Mouse (Mus musculus) CH12.LX (cell line): Measurements from ENCODE around the gene Cbx8. TPM values are rescaled to one million over a fixed set of nuclear protein-coding genes. Genes with fewer than 3 reads are reported as not detected.
A peak's percentile ranks its signal among the peaks of the same experiment; 100 is the strongest.

Source experiments
- DNase-seq: peaks from one replicate; pipeline ENCODE4 v3.0.0-alpha.2; 2013; ENCODE audit errors: extremely low read depth
- H3K27ac ChIP-seq: 2 replicates; pipeline ENCODE4 v1.5.1; 2012; ENCODE audit warnings: low read depth, mild to moderate bottlenecking, control low read depth, moderate library complexity; ENCODE audit not compliant: insufficient read depth
- H3K27me3 ChIP-seq: replicated peaks from 2 replicates; pipeline ENCODE3; 2012; ENCODE audit warnings: inconsistent platforms
- H3K36me3 ChIP-seq, 2 experiments: replicated peaks in 1 of 2; 2 replicates each; pipeline versions ENCODE3 to v1.6.1; 2012; ENCODE audit warnings: inconsistent platforms in 1 of 2, low read length in 1 of 2, mild to moderate bottlenecking in 1 of 2, mixed read lengths in 1 of 2, moderate library complexity in 1 of 2; ENCODE audit not compliant: control insufficient read depth in 1 of 2, insufficient read depth in 1 of 2
- H3K4me1 ChIP-seq, 2 experiments: 2 replicates each; pipeline ENCODE4 v1.6.1; 2012; ENCODE audit warnings: inconsistent platforms in 1 of 2, moderate library complexity in 1 of 2; ENCODE audit not compliant: insufficient read depth in 2 of 2, control insufficient read depth in 1 of 2
- H3K4me2 ChIP-seq: 2 replicates; pipeline ENCODE4 v1.6.1; 2012; ENCODE audit warnings: low read depth, mild to moderate bottlenecking, control low read depth; ENCODE audit not compliant: poor library complexity, insufficient read depth, severe bottlenecking
- H3K4me3 ChIP-seq, 3 experiments: fragments of 150-350 bp in 1 of 3; sonication (generic) in 1 of 3; replicated peaks in 1 of 3; 2 replicates each; pipeline versions ENCODE3 to v1.5.1; 2011 to 2012; ENCODE audit warnings: low read depth in 2 of 3, low read length in 2 of 3, mild to moderate bottlenecking in 2 of 3, moderate library complexity in 2 of 3, control low read depth in 1 of 3, improper control_type of control experiment in 1 of 3, inconsistent platforms in 1 of 3, mixed read lengths in 1 of 3; ENCODE audit not compliant: poor library complexity in 1 of 3
- H3K79me2 ChIP-seq: replicated peaks from 2 replicates; pipeline ENCODE4 v1.6.1; 2012; ENCODE audit warnings: mild to moderate bottlenecking, moderate library complexity; ENCODE audit not compliant: control insufficient read depth, poor library complexity, insufficient read depth, severe bottlenecking; ENCODE audit errors: extremely low read depth
- H3K9ac ChIP-seq: 2 replicates; pipeline ENCODE4 v1.6.1; 2012; ENCODE audit warnings: low read depth, mild to moderate bottlenecking, control low read depth, moderate library complexity; ENCODE audit not compliant: insufficient read depth
- H3K9me3 ChIP-seq: replicated peaks from 2 replicates; pipeline ENCODE3; 2012; ENCODE audit warnings: low read length, inconsistent platforms, mixed read lengths
- BHLHE40 ChIP-seq: IDR thresholded peaks from 2 replicates; pipeline ENCODE4 v1.6.1; 2011; ENCODE audit warnings: mild to moderate bottlenecking, low read depth, low read length, improper control_type of control experiment
- CHD1 ChIP-seq: IDR thresholded peaks from 2 replicates; pipeline ENCODE4 v1.6.1; 2012; ENCODE audit warnings: low read depth, low read length, improper control_type of control experiment, inconsistent platforms
- CHD2 ChIP-seq: IDR thresholded peaks from 2 replicates; pipeline ENCODE4 v1.6.1; 2011; ENCODE audit warnings: low read length, improper control_type of control experiment
- CTCF ChIP-seq, 2 experiments: IDR thresholded peaks in 1 of 2; conservative IDR thresholded peaks in 1 of 2; 2 replicates each; pipeline ENCODE4 v1.5.1; 2011 to 2012; ENCODE audit warnings: low read depth in 2 of 2, low read length in 2 of 2, improper control_type of control experiment in 1 of 2, inconsistent platforms in 1 of 2, mild to moderate bottlenecking in 1 of 2, moderate library complexity in 1 of 2
- E2F4 ChIP-seq: IDR thresholded peaks from 2 replicates; pipeline ENCODE4 v1.6.1; 2011; ENCODE audit warnings: low read depth, low read length, improper control_type of control experiment; ENCODE audit not compliant: insufficient replicate concordance
- ELF1 ChIP-seq: IDR thresholded peaks from 2 replicates; pipeline ENCODE4 v1.6.1; 2014; ENCODE audit warnings: low read depth, mild to moderate bottlenecking, inconsistent platforms, low read length, improper control_type of control experiment
- EP300 ChIP-seq: IDR thresholded peaks from 2 replicates; pipeline ENCODE4 v1.6.1; 2011; ENCODE audit warnings: low read length, improper control_type of control experiment
- HCFC1 ChIP-seq: IDR thresholded peaks from 2 replicates; pipeline ENCODE4 v1.6.1; 2012; ENCODE audit warnings: low read depth, mild to moderate bottlenecking, inconsistent platforms, low read length, improper control_type of control experiment
- IRF4 ChIP-seq: IDR thresholded peaks from 2 replicates; pipeline ENCODE4 v1.6.1; 2014; ENCODE audit warnings: low read depth, mild to moderate bottlenecking, inconsistent platforms, low read length, improper control_type of control experiment
- MAFK ChIP-seq: IDR thresholded peaks from 2 replicates; pipeline ENCODE4 v1.6.1; 2011; ENCODE audit warnings: low read length, improper control_type of control experiment; ENCODE audit not compliant: insufficient replicate concordance
- MAZ ChIP-seq: IDR thresholded peaks from 2 replicates; pipeline ENCODE4 v1.6.1; 2012; ENCODE audit warnings: low read depth, mild to moderate bottlenecking, inconsistent platforms, low read length, improper control_type of control experiment, moderate library complexity
- MEF2A ChIP-seq: IDR thresholded peaks from 2 replicates; pipeline ENCODE4 v1.6.1; 2014; ENCODE audit warnings: low read depth, mild to moderate bottlenecking, inconsistent platforms, low read length, improper control_type of control experiment, borderline replicate concordance
- NELFE ChIP-seq: IDR thresholded peaks from 2 replicates; pipeline ENCODE4 v1.6.1; 2011; ENCODE audit warnings: low read depth, low read length, improper control_type of control experiment
- NRF1 ChIP-seq: IDR thresholded peaks from 2 replicates; pipeline ENCODE4 v1.6.1; 2014; ENCODE audit warnings: low read depth, mild to moderate bottlenecking, inconsistent platforms, low read length, improper control_type of control experiment, moderate library complexity
- PAX5 ChIP-seq: IDR thresholded peaks from 2 replicates; pipeline ENCODE4 v1.6.1; 2012; ENCODE audit warnings: low read length, inconsistent platforms, mixed read lengths
- POLR2AphosphoS2 ChIP-seq: IDR thresholded peaks from 2 replicates; pipeline ENCODE4 v1.6.1; 2011; ENCODE audit warnings: low read depth, low read length, improper control_type of control experiment
- RAD21 ChIP-seq: IDR thresholded peaks from 2 replicates; pipeline ENCODE4 v1.6.1; 2011; ENCODE audit warnings: low read depth, mild to moderate bottlenecking, low read length, improper control_type of control experiment, moderate library complexity
- RCOR1 ChIP-seq: conservative IDR thresholded peaks from 2 replicates; pipeline ENCODE4 v1.6.1; 2012; ENCODE audit warnings: low read depth, mild to moderate bottlenecking, inconsistent platforms, low read length, improper control_type of control experiment
- SIN3A ChIP-seq: IDR thresholded peaks from 2 replicates; pipeline ENCODE4 v1.6.1; 2012; ENCODE audit warnings: low read length, improper control_type of control experiment, inconsistent platforms
- SMC3 ChIP-seq: IDR thresholded peaks from 2 replicates; pipeline ENCODE4 v1.6.1; 2011; ENCODE audit warnings: low read depth, low read length, improper control_type of control experiment
- ZC3H11A ChIP-seq: IDR thresholded peaks from 2 replicates; pipeline ENCODE4 v1.6.1; 2012; ENCODE audit warnings: low read depth, mild to moderate bottlenecking, inconsistent platforms, low read length, improper control_type of control experiment
- ZKSCAN1 ChIP-seq: IDR thresholded peaks from 2 replicates; pipeline ENCODE4 v1.6.1; 2012; ENCODE audit warnings: low read depth, inconsistent platforms, low read length, improper control_type of control experiment, borderline replicate concordance
- dilution Hi-C: fragments of 300-500 bp; cut with MboI; formaldehyde crosslinking; loops from 2 replicates; pipeline ENCODE4 v1.14.3; 2020; ENCODE audit warnings: low sequenced_read_pairs; ENCODE audit not compliant: extremely low pct_unique_long_range_greater_than_20kb, extremely low pct_ligation_motif_present
- in situ Hi-C: fragments of 300-500 bp; cut with MboI; formaldehyde crosslinking; loops from 3 replicates; pipeline ENCODE4 v1.14.3; 2019; ENCODE audit warnings: low sequenced_read_pairs, low pct_ligation_motif_present, low pct_unique_long_range_greater_than_20kb, mixed read lengths
- polyA plus RNA-seq: library from polyadenylated mRNA; unstranded; fragments of >175 nt; gene quantifications from 2 replicates; pipeline ENCODE4 v1.2.1, GENCODE M21; 2012; ENCODE audit warnings: low read depth; ENCODE audit not compliant: insufficient read length
- total RNA-seq, 2 experiments: library from RNA; depleted of rRNA; stranded (reverse); fragments of 300-350 nt in 1 of 2; fragments of >200 nt in 1 of 2; gene quantifications; 2 replicates each; pipeline ENCODE4 v1.2.3; 2012 to 2014

Gene Cbx8
- total and polyA plus RNA-seq, 3 experiments = 6.0 to 10.2 (median 6.2) TPM

DNA sequence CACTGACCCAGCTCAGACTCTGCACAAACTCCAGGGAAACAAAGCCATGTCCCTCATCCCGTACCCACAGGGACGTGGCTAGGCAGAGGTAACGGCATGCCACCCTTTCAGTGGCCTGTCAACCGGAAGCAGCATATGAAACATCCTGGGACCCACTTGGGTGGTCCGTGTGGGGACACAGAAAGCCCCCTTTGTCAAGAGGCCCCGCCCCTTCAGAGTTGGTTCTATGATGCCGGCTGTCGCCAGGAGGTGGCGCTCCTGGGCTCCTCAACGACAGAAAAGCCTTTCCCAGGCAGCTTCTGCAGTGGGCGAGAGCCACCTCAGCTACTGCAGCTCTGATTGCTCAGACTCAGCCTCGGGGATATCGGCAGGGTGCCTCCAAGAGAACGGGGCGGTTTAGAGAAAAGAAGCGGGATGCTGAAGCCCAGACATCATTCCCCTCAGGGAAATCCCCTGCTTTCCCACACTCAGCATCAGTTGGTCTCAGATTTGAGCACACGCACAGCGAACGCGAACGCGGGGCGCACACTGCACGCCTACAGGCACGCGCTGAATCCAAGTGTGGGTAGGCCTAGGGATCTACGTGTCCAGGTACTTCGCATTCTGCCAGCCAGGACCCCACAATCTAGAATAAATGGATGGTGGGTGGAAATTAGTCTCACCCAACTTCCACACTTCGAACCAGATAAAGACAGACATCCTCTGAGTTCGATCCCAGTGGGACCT is 42.1 kb downstream of the Cbx8 start:
- peak; percentile 65 for DNase-seq
- H3K4me3 ChIP-seq = no peak overlapping the region
- H3K9ac ChIP-seq = no peak overlapping the region
- no peaks in the 10 kb centered on the region for H3K79me2 ChIP-seq
- dilution Hi-C loops (no loop called here), in situ Hi-C loops (no loop called here)
- peaks cover 2 to 4% of the 10 kb centered on the region in 2 experiments; a peak in 3 of 4 replicates for H3K4me1 ChIP-seq
- TF ChIP-seq NELFE = peak; percentile 37; the same call in 1 of the 2 replicates
- peak; percentile 23; the same call in 1 of the 2 replicates for TF ChIP-seq MAFK
- peak; percentile 58 for TF ChIP-seq SIN3A
- TF ChIP-seq SMC3 = peak; percentile 91
- peak; percentile 80 for TF ChIP-seq MAZ
- TF ChIP-seq CHD2 = no peak; the same call in 1 of the 2 replicates
- 0 out of 2 replicates have a peak, but pooled peaks have one; percentile 39 for TF ChIP-seq MEF2A
- TF ChIP-seq CTCF (conservative IDR thresholded peaks at IDR 0.05 in 1 of 2, IDR thresholded peaks at IDR 0.05 in 1 of 2; ENCODE audit: low read depth in 2 of 2, low read length in 2 of 2) = peak; percentile 57 to 94
- TF ChIP-seq RCOR1 = no peak
- TF ChIP-seq BHLHE40 = no peak
- no peak for TF ChIP-seq HCFC1
- peak; percentile 46 for TF ChIP-seq ZC3H11A
- peak; percentile 64 for TF ChIP-seq IRF4
- TF ChIP-seq RAD21 = peak; percentile 89
- H3K27ac ChIP-seq = no peak overlapping the region
- peaks cover 16% of the 10 kb centered on the region for H3K9me3 ChIP-seq
- no peak overlapping the region for H3K4me2 ChIP-seq
- no peaks in the 10 kb centered on the region for H3K36me3 ChIP-seq
- peaks cover 93% of the 10 kb centered on the region for H3K27me3 ChIP-seq

DNA sequence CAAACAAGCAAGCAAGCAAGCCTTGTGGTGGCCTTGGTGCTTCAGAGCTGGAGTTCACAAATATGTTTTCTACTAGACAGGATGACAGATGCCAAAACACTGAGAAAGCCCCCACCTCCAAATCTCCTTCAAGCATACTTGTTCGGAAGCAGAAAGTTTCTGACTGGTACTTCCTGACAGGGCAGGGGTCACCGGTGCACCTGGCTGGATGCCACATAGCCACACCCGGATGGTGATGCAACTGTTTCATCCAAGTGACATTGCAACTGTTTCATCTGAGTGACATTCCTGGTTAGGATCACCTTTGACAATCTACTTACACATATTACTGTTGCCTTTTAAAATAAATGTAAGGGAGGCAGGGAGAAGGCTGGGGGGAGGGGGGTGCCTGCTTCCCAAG is 43.6 kb downstream of the Cbx8 start:
- H3K79me2 ChIP-seq = no peaks in the 10 kb centered on the region
- peaks cover 95% of the 10 kb centered on the region for H3K27me3 ChIP-seq
- no peak overlapping the region for H3K4me2 ChIP-seq
- H3K36me3 ChIP-seq = no peaks in the 10 kb centered on the region
- TF ChIP-seq MEF2A = no peak
- TF ChIP-seq E2F4 = no peak
- no peak for TF ChIP-seq ELF1
- no peak for TF ChIP-seq EP300
- no peak for TF ChIP-seq SIN3A
- no peak for TF ChIP-seq POLR2AphosphoS2
- no peak for TF ChIP-seq NRF1
- no peak for TF ChIP-seq HCFC1
- no peak for TF ChIP-seq CTCF (conservative IDR thresholded peaks at IDR 0.05 in 1 of 2, IDR thresholded peaks at IDR 0.05 in 1 of 2; ENCODE audit: low read depth in 2 of 2, low read length in 2 of 2)
- no peak for TF ChIP-seq CHD1
- TF ChIP-seq PAX5 = no peak
- no peak for TF ChIP-seq ZKSCAN1
- dilution Hi-C loops = no loop called here
- no peak overlapping the region for H3K4me3 ChIP-seq
- H3K9me3 ChIP-seq = peaks cover 14% of the 10 kb centered on the region
- no peak overlapping the region for H3K27ac ChIP-seq
- no peak overlapping the region for H3K9ac ChIP-seq
- in situ Hi-C loops = no loop called here
- peaks cover 2 to 4% of the 10 kb centered on the region in 2 experiments; a peak in 3 of 4 replicates for H3K4me1 ChIP-seq
- no peak for DNase-seq
